Mouse (Mus musculus) lung, postnatal 0 days (tissue): ENCODE data around the gene Rab37. TPM values are rescaled to one million over a fixed set of nuclear protein-coding genes. Genes with fewer than 3 reads are reported as not detected.

Source experiments
- ATAC-seq: fragments of 200-750 bp; cut with Nextera tagmentation; 2 replicates; pipeline ENCODE4 v1.8.0; 2017; ENCODE audit warnings: moderate library complexity
- DNase-seq: peaks from one replicate; pipeline ENCODE4 v3.0.0-alpha.2; 2016; ENCODE audit warnings: low spot score
- H3K27ac ChIP-seq: fragments of 300-500 bp; sonication (generic); 2 replicates; pipeline ENCODE4 v1.5.1; 2014; ENCODE audit warnings: antibody characterized with exemption, mild to moderate bottlenecking, low read length, mixed read lengths
- H3K27me3 ChIP-seq: fragments of 300-500 bp; sonication (generic); replicated peaks from 2 replicates; pipeline ENCODE4 v1.6.1; 2014; ENCODE audit warnings: low read length, mixed read lengths; ENCODE audit not compliant: insufficient read depth
- H3K36me3 ChIP-seq: fragments of 300-500 bp; sonication (generic); 2 replicates; pipeline ENCODE4 v1.6.1; 2014; ENCODE audit warnings: low read length, mixed read lengths; ENCODE audit not compliant: insufficient read depth
- H3K4me1 ChIP-seq: fragments of 300-500 bp; sonication (generic); 2 replicates; pipeline ENCODE4 v1.6.1; 2014; ENCODE audit warnings: antibody characterized with exemption, low read depth, low read length, mixed read lengths; ENCODE audit not compliant: insufficient read depth
- H3K4me2 ChIP-seq: fragments of 300-500 bp; sonication (generic); replicated peaks from 2 replicates; pipeline ENCODE4 v1.6.1; 2014; ENCODE audit warnings: low read depth, mild to moderate bottlenecking, low read length, moderate library complexity, mixed read lengths
- H3K4me3 ChIP-seq: fragments of 300-500 bp; sonication (generic); 2 replicates; pipeline ENCODE4 v1.5.1; 2014; ENCODE audit warnings: low read depth, low read length
- H3K9ac ChIP-seq: fragments of 300-500 bp; sonication (generic); replicated peaks from 2 replicates; pipeline ENCODE4 v1.6.1; 2014; ENCODE audit warnings: low read depth, mild to moderate bottlenecking
- H3K9me3 ChIP-seq: fragments of 300-500 bp; sonication (generic); 2 replicates; pipeline ENCODE4 v1.6.1; 2016; ENCODE audit warnings: low read length, mixed read lengths
- CTCF ChIP-seq: IDR thresholded peaks from 2 replicates; pipeline ENCODE4 v1.5.1; 2016; ENCODE audit warnings: antibody characterized with exemption, mild to moderate bottlenecking
- EP300 ChIP-seq: IDR thresholded peaks from 2 replicates; pipeline ENCODE4 v1.6.1; 2016; ENCODE audit warnings: antibody characterized with exemption, mild to moderate bottlenecking, control low read depth
- WGBS: fragments of 180-500 bp; shearing (Covaris S2); extraction: QIAGEN DNeasy Blood & Tissue Kit; methylation state at CpG from one replicate; pipeline ENCODE4 v1.1.7; 2014; 5-methylcytosine and 5-hydroxymethylcytosine counted together
- polyA plus RNA-seq: library from polyadenylated mRNA; unstranded; fragments of >200 nt; fragmentation: Nextera tagmentation; extraction: Ambion mirVana; gene quantifications from 2 replicates; pipeline ENCODE4 v1.2.1, GENCODE M21; 2015

Rab37 gene
- polyA plus RNA-seq, 1 experiment from 2014 or later = 0.85 TPM

DNA sequence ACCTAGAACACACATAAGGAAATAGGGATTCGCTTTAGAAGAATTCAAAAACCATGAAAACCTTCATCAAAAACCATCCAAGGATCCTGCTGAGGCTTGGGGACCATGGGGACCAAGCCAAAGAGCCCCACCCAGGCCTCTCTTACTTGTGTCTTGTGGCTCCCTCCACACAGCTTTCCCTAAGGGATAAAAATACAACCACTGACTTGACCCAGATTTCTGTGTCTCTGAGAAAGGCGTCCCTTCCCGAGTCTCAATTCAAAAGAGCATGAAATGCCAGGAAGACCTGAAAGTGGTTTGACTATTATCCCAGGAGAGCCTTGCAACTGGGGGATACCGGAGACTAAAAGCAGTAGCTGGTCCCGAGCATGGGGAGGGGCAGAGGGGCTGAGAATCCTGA is 18.2 kb upstream of the Rab37 start:
- no peak overlapping the region for H3K4me2 ChIP-seq
- TF ChIP-seq CTCF = no peak
- TF ChIP-seq EP300 = no peak
- H3K36me3 ChIP-seq = no peaks in the 10 kb centered on the region
- H3K27ac ChIP-seq = no peak overlapping the region
- WGBS = 66% methylated on average over 5 of the region's 5 CpGs
- 0 out of 2 replicates have a peak, but pooled peaks cover 3% of the 10 kb centered on the region for H3K4me1 ChIP-seq
- H3K9me3 ChIP-seq = no peaks in the 10 kb centered on the region
- ATAC-seq (no peak), DNase-seq (no peak)
- H3K27me3 ChIP-seq = no peaks in the 10 kb centered on the region
- 0 out of 2 replicates have a peak overlapping the region, but pooled peaks have one; percentile 8 for H3K9ac ChIP-seq
- H3K4me3 ChIP-seq = no peak overlapping the region

DNA sequence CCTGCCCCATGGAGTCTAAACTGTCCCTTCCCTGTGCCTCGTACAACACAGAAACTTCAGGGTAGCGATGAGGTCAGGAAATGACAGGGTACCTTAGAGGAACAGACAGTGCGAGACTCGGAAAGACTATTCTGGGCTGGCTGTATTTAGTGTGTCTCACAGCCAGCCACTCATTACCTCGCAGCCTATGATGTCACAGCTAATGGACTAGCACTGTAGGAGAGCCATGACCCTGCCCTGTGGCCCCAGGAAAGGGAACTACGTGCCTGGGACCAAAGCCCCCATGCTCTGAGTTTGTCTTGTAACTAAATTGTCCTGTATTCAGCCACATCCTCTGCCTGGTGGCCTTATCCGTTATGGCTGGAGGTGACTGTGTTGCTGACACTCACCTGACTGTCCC is 15.8 kb upstream of the Rab37 start:
- Histone ChIP-seq H3K4me1 (0 out of 2 replicates have a peak, but pooled peaks cover 3% of the 10 kb centered on the region), H3K36me3 (no peaks in the 10 kb centered on the region), H3K9ac (no peak overlapping the region), H3K4me3 (no peak overlapping the region), H3K27ac (no peak overlapping the region), H3K27me3 (no peaks in the 10 kb centered on the region), H3K9me3 (no peaks in the 10 kb centered on the region), H3K4me2 (no peak overlapping the region)
- TF ChIP-seq CTCF (no peak), EP300 (no peak)
- DNase-seq (no peak), ATAC-seq (no peak)
- 36% methylated on average over 7 of the region's 7 CpGs for WGBS

DNA sequence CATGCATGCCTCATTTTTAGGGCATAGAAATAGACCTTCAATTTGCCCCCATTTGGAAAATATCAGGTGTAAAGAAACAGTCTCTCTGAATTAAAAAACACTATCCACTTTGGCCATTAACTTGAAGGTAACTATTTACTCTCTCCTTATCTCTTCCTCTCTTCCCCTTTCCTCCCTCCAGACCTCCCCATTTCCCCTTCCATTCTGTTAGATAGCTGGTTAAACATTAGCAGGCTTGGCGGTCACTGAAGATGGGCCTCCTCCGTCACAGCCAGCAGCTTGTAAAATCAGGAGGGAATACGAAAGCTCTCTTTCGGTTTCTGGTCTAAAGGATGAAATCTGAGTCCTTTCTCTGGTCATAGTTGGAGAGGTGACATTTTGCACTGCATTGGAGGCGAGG is 15.4 kb upstream of the Rab37 start:
- Histone ChIP-seq H3K9ac (no peak overlapping the region), H3K27ac (no peak overlapping the region), H3K4me1 (0 out of 2 replicates have a peak, but pooled peaks cover 3% of the 10 kb centered on the region), H3K9me3 (no peaks in the 10 kb centered on the region), H3K36me3 (no peaks in the 10 kb centered on the region), H3K27me3 (no peaks in the 10 kb centered on the region), H3K4me3 (no peak overlapping the region), H3K4me2 (no peak overlapping the region)
- DNase-seq = no peak
- ATAC-seq = no peak
- WGBS = 34% methylated on average over 5 of the region's 5 CpGs
- TF ChIP-seq EP300 = no peak
- TF ChIP-seq CTCF = no peak

DNA sequence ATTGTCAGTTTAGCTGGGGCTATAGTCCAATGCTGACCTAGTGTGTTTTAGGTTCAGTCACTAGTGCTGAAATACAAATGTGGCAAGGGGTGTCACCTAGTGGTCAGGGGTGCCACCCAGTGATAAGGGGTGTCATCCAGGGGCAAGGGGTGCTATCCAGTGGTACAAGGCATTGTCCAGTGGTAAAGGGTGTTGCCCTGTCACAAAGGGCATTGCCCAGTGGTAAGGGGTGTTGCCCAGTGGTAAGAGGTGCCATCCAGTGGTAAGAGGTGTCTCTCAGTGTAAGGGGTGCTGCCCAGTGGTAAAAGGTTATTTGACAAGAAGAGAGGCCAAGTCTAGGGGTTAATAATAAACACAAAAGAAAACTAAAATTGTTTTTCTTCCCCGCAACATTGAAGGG is 13.8 kb upstream of the Rab37 start:
- no peak overlapping the region for H3K4me2 ChIP-seq
- DNase-seq = no peak
- ATAC-seq = no peak
- H3K4me1 ChIP-seq = no peaks in the 10 kb centered on the region
- TF ChIP-seq CTCF (no peak), EP300 (no peak)
- H3K4me3 ChIP-seq = no peak overlapping the region
- no peaks in the 10 kb centered on the region for H3K36me3 ChIP-seq
- 100% methylated on average over 1 of the region's 1 CpGs for WGBS
- H3K27ac ChIP-seq = no peak overlapping the region
- H3K27me3 ChIP-seq = no peaks in the 10 kb centered on the region
- no peaks in the 10 kb centered on the region for H3K9me3 ChIP-seq
- H3K9ac ChIP-seq = no peak overlapping the region

DNA sequence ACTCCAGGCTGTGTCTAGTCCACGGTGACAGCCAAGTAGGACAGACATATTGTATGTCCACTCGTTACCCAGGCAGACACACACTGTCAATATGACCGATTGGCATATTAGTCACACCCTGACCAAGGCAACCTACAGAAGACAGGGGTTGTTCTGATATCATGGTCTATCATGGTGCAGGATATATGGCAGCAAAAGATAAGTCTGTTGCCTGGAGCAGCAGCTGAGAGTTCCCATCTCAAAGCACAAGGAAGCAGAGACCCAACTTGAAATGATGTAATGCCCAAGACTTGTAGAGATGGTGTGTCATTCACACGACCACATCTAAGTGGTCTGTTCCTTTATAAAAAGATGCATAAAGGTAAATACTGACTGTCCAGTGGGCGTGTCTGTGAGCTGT is 12.6 kb upstream of the Rab37 start:
- Histone ChIP-seq H3K9me3 (no peaks in the 10 kb centered on the region), H3K27me3 (0 out of 2 replicates have a peak, but pooled peaks cover under 1% of the 10 kb centered on the region), H3K9ac (no peak overlapping the region), H3K36me3 (no peaks in the 10 kb centered on the region), H3K4me3 (no peak overlapping the region), H3K27ac (no peak overlapping the region), H3K4me2 (no peak overlapping the region), H3K4me1 (no peaks in the 10 kb centered on the region)
- DNase-seq (no peak), ATAC-seq (no peak)
- WGBS = 78% methylated on average over 5 of the region's 5 CpGs
- TF ChIP-seq EP300 (no peak), CTCF (no peak)

DNA sequence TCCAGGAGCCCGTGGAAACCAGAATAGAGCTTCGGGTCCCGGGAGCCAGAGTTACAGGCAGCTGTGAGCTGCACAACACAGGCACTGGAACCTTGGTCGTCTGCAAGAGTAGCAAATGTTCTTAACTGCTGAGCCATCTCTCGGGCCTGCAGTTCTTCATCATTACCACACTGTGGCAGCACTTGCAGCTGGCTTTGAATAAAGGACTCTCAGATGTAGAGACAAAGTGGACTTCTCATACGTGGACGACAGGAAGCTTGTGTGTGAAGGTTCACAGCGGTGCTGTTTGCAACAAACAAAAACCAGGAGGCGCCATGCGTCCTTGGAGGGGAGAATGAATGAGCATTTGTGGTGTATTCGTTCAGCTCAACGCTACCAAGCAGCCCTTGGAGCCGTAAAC is 10.3 kb upstream of the Rab37 start:
- TF ChIP-seq CTCF (peak; percentile 91), EP300 (no peak)
- no peak overlapping the region for H3K27ac ChIP-seq
- H3K4me2 ChIP-seq = no peak overlapping the region
- H3K4me3 ChIP-seq = no peak overlapping the region
- DNase-seq (peak; percentile 83), ATAC-seq (no peak)
- H3K9ac ChIP-seq = no peak overlapping the region
- H3K4me1 ChIP-seq = no peaks in the 10 kb centered on the region
- H3K9me3 ChIP-seq = no peaks in the 10 kb centered on the region
- peaks cover 4% of the 10 kb centered on the region; the same call in 1 of the 2 replicates for H3K27me3 ChIP-seq
- 33% methylated on average over 13 of the region's 13 CpGs for WGBS
- H3K36me3 ChIP-seq = no peaks in the 10 kb centered on the region

DNA sequence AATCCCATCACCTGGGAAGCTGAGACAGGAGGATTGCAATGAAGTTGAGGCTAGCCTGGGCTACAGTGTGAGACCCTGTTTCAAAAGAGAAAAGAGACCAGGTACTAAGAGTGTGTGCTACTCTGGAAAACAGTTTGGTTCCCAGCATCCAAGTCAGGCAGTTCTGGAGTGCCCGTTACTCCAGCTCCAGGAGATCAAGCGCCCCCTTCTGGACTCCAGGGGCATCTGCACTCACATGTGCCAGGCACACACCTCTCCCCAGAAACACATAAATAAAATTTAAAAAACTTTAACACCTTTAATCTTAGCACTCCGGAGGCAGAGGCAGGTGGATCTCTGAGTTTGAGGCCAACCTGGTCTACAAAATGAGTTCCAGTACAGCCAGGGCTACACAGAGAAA is 9.9 kb upstream of the Rab37 start:
- no peak overlapping the region for H3K4me3 ChIP-seq
- H3K27ac ChIP-seq = no peak overlapping the region
- H3K9me3 ChIP-seq = no peaks in the 10 kb centered on the region
- TF ChIP-seq EP300 = no peak
- TF ChIP-seq CTCF = no peak
- no peaks in the 10 kb centered on the region for H3K4me1 ChIP-seq
- DNase-seq (no peak), ATAC-seq (no peak)
- H3K36me3 ChIP-seq = no peaks in the 10 kb centered on the region
- no peak overlapping the region for H3K9ac ChIP-seq
- H3K4me2 ChIP-seq = no peak overlapping the region
- H3K27me3 ChIP-seq = peaks cover 4% of the 10 kb centered on the region; the same call in 1 of the 2 replicates
- 59% methylated on average over 3 of the region's 3 CpGs for WGBS
